Mouse (Mus musculus) kidney, postnatal 25 days (tissue): ENCODE data around the gene Atp10b.

Source experiments
- DNase-seq, 2 experiments: peaks; one replicate each; pipeline ENCODE4 v3.0.0; 2021; ENCODE audit warnings: mixed read lengths in 2 of 2

Atp10b gene

DNA sequence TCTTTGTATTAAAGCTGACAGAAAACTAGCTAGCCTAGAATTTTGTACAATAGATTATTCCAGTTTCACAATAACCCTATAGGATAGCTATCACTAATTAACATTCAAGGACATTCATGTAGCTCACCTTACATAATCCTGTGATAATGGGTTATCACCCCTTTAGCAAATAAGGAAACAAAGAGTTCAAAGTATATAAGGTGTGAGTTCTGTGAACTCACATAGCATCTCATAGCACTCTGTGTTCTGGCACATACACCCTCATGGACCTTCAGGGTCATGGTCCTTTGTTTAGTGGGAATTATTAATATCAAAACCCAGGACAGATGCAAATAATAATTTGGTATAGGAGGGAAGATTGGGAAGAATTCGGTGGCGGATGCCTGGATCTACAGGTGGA, 50.4 kb downstream of the Atp10b start:
- DNase-seq: no peak

DNA sequence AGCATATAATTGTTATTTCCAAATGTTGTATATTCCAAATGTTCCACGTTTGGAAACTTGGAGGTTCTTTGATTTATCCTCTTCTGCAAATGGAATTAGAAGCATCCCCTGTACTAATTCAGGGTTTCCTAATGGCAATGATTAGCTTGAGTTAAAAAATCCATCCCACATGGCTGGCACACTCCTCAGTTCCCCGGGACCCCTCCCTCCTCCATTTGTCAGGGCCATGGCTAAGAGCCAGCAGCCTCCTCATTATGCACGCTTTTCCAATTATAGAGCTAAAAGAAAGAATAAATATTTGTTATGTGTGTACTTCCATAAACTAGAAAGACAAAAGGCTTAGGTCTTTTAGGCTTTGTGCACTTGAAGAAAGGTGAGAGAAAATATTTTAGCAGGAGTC, 53.9 kb downstream of the Atp10b start:
- no peak for DNase-seq

DNA sequence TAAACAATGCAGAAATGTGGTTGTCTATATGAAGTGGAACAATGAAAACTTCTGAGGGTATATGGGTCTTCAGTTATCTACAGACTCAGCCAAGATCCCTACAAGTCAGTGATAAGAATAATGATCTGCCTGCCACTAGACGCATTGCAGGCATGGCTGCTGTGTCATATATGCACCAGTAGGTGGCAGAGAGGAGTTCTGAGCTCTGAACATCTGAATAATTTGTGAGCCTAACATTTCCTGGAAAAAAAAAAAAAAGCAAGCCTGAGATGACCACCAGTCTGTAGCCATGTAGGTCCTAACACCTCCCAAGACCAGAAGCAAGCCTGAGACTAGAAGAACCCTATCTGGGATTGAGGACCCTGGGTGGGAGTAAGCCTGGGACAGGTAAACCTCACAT, 63.5 kb downstream of the Atp10b start:
- no peak for DNase-seq

DNA sequence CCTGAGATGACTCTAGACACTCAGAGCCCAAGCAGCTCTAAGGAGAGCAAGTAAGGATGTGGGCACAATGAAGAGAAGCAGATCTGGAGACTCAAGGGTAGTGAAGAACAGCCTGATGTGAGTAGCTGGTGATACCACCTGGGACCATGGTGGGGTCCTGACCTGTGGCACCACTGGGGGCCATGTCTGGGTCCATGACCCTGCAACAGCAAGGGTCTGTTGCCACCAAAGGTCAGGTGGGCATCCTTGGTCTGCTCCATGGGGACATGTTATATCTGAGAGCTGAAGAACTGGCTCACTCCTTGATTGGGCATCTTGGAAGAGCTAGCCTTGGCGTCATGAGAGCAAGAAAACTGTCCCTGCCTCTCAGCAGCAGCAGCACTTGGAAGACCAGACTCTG, 64.1 kb downstream of the Atp10b start:
- no peak for DNase-seq

DNA sequence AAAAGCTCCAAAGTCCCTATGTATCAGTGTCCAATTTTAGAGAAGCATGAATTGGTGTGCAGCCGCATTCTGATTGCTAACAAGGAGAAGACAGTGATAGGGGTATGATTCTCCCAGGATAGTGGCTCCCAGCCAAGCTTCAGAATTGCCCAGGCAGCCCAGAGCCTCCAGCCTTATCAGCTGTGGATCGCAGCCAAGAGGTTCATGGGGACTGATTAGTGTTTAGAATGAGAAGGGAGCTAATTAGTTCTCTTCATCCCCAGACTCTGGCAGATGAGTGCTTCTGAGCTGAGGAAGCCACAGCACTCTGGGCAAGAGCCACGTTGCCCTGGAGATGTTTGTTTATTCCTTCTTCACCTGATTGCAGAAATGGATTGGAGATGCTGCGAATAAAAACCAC, 67.3 kb downstream of the Atp10b start:
- DNase-seq: no peak

DNA sequence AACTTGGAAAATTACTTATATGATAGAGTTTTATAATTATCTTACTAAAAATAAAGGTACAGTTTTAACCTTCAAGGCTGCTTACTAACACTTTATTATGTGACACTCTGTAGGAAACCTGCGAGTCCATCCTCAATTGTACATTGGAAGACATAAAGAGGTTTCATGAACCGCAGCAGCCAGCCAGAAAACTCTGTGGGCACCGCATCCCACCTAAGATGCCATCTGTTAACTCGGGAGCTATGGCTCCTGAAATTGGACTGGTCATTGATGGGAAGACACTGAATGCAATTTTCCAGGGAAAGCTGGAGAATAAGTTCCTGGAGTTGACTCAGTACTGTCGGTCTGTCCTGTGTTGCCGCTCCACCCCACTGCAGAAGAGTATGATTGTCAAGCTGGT, 80.6 kb downstream of the Atp10b start:
- no peak for DNase-seq

DNA sequence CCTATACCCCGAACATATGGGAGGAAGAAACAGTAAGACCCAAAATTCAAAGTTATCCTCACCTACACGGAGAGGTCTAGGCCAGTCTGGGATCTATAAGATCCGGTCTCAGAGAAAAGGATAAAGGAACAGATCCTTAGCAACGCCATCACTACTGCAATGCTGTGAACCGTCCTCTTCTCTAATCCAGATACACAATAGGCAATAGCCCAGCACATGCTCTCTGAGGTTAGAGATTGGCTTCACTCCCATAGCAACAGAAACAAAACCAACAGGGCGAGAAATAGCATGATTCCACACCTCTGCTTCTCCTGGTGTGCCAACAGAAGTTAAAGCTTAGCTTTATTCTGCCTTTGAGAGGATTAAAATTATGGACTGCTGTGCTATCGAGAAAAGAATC, 82.4 kb downstream of the Atp10b start:
- no peak for DNase-seq

DNA sequence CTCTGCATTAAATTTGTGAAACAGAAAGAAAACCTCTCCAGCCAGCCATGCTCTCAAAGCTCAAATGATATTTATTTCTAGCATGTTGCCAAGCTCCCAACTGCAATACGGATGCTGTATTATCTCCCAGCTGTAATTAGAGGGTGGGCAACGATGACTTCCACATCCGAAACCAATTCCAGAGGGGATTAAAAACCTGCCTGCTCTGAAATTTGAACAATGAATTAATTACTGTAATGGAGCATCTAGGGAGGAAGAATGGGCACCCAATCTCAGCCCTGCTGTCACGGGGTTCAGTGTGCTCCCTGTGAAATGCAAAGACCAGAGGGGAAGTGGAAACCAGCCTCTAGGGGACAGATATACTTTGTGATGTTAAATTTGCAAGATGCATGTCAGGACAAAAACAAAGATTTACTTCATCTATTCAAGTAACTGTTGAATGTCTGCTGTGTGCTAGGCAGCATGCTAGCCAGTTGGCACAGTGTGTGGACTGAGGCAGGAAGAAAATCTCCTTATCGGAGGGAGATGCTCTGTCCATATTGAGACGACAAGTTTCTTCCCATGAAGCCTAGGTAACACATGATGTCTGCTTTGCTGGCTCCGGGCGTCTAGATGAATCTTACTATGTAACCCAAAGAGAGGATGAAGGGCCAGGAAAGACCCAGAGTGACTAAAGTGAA, 86.8 kb downstream of the Atp10b start:
- DNase-seq: no peak

DNA sequence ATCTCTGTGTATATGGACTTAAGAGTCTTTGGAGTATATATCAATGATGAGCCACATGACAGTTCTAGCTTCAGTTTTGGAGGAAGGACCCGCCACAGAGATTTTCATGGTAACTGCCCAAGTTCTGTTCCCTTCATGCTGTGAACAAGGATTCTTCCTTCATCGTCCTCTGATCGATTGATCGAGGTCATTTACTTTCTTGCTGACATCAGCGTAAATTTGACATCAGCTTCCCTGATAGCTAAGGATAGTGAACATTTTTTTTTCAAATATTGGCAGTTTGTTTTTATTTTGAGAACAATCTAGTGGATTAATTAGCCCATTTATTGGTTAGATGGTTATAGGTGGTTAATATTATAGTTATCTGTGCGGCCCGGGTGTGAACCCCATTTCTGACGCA, 90.1 kb downstream of the Atp10b start:
- DNase-seq: no peak

DNA sequence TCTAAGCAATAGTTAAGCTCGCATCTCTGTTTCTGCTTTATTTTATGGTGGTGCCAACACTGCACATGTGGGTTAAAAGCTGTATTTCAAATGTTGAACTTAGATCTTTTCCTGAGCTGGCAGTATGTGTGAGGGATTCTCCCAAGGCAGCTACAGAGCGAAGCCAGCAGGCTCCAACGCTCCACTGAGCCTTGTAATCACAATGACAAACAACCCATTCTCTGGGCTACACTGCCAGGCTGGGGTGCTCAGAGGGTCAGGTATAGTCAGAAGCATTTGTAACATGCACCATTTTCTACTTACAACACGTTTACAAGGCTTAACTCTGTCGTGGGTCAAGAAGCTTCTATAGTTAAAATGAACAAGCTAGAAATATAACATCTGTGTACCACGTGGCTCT, 103.4 kb downstream of the Atp10b start:
- no peak for DNase-seq

DNA sequence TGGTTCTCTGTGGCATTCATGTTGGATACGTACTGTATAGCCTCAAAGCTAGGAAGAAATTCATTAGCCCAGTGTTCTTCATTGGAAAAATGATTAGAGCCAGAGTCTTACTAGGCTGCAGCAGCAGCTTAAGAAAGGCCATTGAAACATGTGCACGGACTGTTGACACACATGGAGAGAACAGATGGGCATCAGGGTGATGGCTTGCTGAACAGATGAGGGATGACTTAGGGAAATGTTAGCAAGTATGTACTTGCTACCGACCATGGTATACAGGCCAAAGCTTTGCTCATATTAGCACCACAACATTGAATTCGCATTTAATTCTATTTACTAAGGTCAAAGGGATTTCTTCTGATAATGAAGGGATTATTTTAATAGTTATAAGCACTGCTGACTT, 105.6 kb downstream of the Atp10b start:
- DNase-seq: no peak

DNA sequence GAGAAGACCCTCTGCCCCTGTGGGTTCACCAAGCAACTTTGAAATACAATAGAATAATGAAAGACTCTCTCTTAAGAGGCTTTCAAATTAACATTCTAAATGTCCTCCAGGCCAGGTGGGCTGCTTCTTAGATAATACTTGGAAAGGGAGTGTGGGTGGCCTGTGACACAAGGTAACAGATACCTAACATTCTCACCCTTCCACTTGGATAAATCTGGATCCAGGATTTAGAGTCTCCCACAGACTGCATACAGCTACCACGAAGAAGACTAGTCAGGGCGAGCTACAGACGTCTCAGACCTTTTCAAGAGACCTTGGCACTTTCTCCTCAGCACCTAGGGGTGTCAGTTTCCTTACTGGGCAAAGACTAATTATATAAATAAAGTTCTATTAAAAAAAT, 107.6 kb downstream of the Atp10b start:
- DNase-seq: no peak

DNA sequence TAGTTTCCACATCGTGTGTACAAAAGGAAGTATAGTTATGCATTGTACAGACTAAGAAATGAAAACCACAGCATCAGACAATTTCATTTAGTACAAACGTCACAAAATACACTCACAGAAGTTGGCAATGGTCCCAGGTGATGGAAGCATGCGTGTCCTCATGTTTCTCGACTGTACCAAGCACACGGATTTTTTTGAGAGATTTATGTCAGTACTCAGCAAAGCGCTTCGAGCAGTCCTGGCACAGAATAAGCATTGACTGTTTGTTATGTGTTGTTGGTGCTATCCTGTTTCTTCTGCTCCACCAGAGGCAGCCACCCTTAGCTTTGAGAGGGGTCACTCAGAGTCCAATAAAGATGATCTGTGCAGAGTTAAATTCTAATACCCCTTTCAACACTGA, 108.1 kb downstream of the Atp10b start:
- no peak for DNase-seq

DNA sequence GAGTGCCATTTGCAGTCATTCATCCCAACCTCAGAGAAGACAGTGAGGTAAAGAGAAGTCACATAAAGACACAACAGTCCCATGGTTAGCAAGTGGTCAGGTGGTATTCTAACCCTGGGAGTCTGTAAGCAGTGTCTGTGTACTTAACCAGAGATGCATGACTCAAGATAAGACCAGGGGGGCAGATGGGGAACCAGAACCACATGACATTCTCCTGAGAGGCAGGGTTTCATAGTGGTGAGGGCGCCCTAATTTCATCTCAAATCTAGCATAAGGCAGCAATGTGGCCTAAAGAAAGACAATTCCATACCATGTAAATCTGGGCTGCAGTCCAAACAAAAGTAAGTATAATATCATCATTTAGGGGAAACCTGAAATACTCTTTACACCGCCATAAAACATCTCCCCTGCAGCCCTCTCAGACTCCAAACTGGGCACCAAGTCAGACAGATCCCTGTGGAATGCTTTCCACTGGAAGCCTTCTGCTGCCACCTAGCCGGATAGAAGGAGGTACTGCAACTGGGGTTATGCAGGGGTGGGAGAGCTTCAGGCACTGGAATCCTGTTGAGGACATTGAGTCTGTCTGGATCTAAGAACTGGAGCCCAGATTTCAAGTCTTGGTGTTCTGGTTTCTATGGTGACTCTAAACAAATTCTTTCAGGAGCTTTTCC, 114.0 kb downstream of the Atp10b start:
- peak; percentile 60 to 66 for DNase-seq

DNA sequence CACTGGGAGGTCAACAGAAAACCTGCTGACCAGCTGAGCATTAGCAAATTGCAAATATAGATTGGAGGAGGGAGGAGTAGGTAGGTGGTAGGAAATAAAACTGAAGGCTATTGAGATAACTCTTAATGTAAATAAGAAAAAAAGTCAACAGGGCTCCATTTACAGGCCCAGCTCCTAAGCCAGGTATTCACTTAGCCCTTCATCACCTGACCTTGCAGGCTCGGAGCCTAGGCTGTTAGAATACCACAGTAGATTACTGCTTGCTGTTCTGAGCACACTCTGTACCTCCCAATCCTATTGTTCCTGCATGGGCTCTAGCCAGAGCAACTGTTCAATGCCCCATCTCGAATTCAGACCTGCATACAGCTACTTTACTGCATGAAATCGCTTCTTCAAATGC, 117.8 kb downstream of the Atp10b start:
- no peak for DNase-seq

DNA sequence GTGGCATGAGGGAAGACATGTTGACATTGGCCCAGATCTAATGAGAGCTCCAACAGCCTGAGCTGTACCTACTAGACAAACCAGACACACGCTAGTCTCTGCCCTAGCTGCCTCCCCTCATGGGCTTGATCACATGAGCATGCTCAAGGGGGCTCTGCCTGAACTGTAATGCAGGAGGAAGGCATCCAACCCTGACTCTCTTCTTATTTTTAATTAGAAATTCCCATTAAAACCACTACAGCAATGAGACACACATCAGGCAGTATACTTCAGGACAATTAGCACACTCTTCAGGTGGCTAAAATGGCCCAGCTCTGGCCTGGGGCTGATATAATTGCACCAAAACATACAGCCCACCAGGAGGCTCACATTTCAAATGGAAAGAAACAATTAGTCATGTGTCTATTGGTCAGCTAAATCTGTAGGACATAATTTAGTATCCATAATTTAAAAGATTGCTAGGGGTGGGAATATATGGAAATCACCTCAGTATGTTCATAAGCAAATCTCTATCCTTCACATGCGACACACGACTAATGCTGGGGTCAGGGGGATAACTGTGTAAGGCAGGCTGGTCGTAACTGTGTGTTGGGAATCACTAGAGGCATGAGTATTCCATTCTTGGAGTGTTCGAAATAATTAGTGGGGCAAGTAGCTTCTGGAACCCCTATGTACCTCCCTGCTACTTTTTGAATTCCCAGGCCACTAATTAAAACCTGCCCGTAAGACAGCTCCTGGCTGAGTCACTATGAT, 120.0 kb downstream of the Atp10b start:
- DNase-seq: no peak

DNA sequence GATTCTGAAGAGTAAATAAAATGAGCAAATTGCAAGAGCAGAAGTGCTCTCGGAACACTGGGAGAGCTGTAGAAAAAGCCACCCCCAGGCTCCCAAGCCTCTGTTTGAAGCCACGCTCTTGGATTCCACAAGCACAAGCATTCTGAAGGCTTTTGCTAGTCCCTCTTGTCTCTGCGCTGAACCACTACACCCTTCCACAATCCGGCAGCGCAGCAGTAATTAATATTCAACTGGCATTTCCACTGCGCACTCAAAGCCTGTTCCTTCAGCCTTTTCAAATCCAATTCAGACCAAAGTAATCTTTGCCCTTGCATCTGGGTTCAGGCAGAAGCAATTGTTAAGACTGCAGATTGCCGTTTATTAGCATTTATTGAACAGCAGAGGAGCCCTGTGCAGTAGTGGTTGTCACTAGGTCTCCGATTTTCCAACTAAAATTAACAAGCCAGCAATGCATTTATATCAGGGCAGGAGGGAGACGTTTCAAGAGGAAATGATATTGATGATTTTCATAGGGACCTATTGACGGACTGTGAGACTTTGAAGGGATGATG, 120.7 kb downstream of the Atp10b start:
- no peak for DNase-seq

DNA sequence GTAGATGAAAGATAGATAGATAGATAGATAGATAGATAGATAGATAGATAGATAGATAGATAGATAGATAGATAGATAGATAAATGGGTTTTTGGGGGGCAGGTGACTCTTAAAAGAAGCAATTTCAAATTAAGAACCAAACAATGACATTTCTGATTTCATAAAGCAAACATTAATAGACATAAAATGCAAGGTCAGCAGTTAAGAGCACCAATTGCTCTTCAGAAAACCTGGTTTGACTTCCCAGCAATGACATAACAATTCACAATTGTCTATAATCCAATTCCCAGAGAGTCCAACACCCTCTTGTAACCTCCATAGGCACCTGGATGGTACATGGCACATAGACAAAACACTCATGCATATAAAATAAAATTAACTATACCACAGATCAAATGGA, 124.2 kb downstream of the Atp10b start:
- no peak for DNase-seq

DNA sequence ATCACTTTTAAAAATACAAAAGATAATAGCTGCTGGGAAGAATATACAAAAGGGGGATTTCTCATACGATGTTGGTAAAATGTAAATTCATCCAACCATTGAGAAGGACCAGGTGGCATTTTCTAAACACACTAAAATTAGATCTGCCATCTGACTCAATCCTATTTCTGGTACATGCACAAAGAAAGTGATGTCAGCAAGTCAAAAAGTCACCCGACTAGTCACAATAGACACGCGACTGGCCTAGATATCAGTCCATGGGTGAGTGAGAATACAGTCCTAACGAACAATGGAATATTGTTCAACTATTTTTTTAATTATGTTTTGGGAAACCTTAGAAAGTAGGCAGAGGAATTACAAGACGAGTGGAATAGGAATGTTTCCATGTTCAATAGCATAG, 147.9 kb downstream of the Atp10b start:
- DNase-seq: no peak

DNA sequence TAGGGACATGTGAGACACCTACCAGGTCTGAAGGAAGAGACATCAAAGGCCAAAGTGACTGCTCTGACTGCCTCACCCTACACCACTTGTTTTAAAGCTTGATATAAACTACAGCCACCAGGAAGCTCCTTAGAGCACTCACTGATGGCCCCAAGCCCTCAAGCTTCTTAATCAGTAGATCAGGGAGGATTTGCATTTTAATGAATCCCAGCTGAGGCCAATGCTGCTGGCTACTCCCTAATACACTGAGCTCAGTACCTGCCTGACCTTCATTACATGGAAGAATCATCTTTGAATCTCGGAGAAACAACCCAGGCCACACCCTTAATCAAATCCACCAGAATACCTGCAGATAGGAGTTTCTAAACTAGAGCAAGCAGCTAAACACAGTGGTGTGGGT, 161.3 kb downstream of the Atp10b start:
- no peak for DNase-seq
